Mouse (Mus musculus): ENCODE data around the gene Pkd1l3. TPM values are rescaled to one million over a fixed set of nuclear protein-coding genes. Genes with fewer than 3 reads are reported as not detected.

Pkd1l3 gene
- total RNA-seq (2022): 1 to 10 TPM in 3 of 4 experiments, under 1 TPM in 1; 0.48 to 1.6 (median 1.3) TPM

- no peak for DNase-seq (ENCODE audit: low spot score in 2 of 2)
These were observed at the start of gene Pkd1l3 for GRCm38 (mm10) chr8:109614243-109615210. Gene Pkd1l3, plus strand, starts transcription at chr8:109614517.

- no peak for DNase-seq (ENCODE audit: low spot score in 2 of 2)
These were observed 49.6 kb upstream of the Pkd1l3 start for GRCm38 (mm10) chr8:109564766-109565165.

- peak; percentile 98 to 99 for DNase-seq (ENCODE audit: low spot score in 2 of 2)
These were observed 48.6 kb upstream of the Pkd1l3 start, which contains the start of the genes Dhx38 and Txnl4b for GRCm38 (mm10) chr8:109565498-109566333. Gene Dhx38, minus strand, starts transcription at chr8:109565861. Gene Txnl4b, plus strand, starts transcription at chr8:109565892.

- no peak for DNase-seq (ENCODE audit: low spot score in 2 of 2)
These were observed 43.2 kb upstream of the Pkd1l3 start for GRCm38 (mm10) chr8:109571139-109571538.

- no peak for DNase-seq (ENCODE audit: low spot score in 2 of 2)
These were observed 38.0 kb upstream of the Pkd1l3 start for GRCm38 (mm10) chr8:109576311-109576710.

GRCm38 (mm10) chr8:109578900-109579301 lies 35.4 kb upstream of the Pkd1l3 start, which contains the start of gene Hp:
Gene Hp, minus strand, starts transcription at chr8:109579172.
- no peak for DNase-seq (ENCODE audit: low spot score in 2 of 2)

GRCm38 (mm10) chr8:109584293-109584692 lies 30.0 kb upstream of the Pkd1l3 start:
- no peak for DNase-seq (ENCODE audit: low spot score in 2 of 2)

- DNase-seq (ENCODE audit: low spot score in 2 of 2): no peak
These were observed 29.5 kb upstream of the Pkd1l3 start for GRCm38 (mm10) chr8:109584830-109585229.

- DNase-seq (ENCODE audit: low spot score in 2 of 2): no peak
These were observed 28.7 kb upstream of the Pkd1l3 start for GRCm38 (mm10) chr8:109585652-109586051.

GRCm38 (mm10) chr8:109586972-109587504 lies 27.3 kb upstream of the Pkd1l3 start:
- DNase-seq (ENCODE audit: low spot score in 2 of 2): no peak

- no peak for DNase-seq (ENCODE audit: low spot score in 2 of 2)
These were observed 23.4 kb upstream of the Pkd1l3 start for GRCm38 (mm10) chr8:109590901-109591300.

- no peak for DNase-seq (ENCODE audit: low spot score in 2 of 2)
These were observed 22.9 kb upstream of the Pkd1l3 start for GRCm38 (mm10) chr8:109591367-109591766.

- DNase-seq (ENCODE audit: low spot score in 2 of 2): no peak
These were observed 22.2 kb upstream of the Pkd1l3 start for GRCm38 (mm10) chr8:109592164-109592563.

GRCm38 (mm10) chr8:109593117-109593788 lies 21.1 kb upstream of the Pkd1l3 start:
- DNase-seq (ENCODE audit: low spot score in 2 of 2): no peak

- DNase-seq (ENCODE audit: low spot score in 2 of 2): no peak
These were observed 18.5 kb upstream of the Pkd1l3 start for GRCm38 (mm10) chr8:109595854-109596253.

- DNase-seq (ENCODE audit: low spot score in 2 of 2): no peak
These were observed 7.6 kb upstream of the Pkd1l3 start for GRCm38 (mm10) chr8:109606725-109607124.

- DNase-seq (ENCODE audit: low spot score in 2 of 2): no peak
These were observed 6.7 kb upstream of the Pkd1l3 start for GRCm38 (mm10) chr8:109607650-109608049.

- peak; percentile 88 to 98 for DNase-seq (ENCODE audit: low spot score in 2 of 2)
These were observed 5.8 kb upstream of the Pkd1l3 start, which contains the start of gene Dhodh for GRCm38 (mm10) chr8:109608271-109609152. Gene Dhodh, minus strand, starts transcription at chr8:109608673.

GRCm38 (mm10) chr8:109609153-109609502 lies 5.2 kb upstream of the Pkd1l3 start:
- no peak for DNase-seq (ENCODE audit: low spot score in 2 of 2)

GRCm38 (mm10) chr8:109615569-109615968 lies 1.3 kb downstream of the Pkd1l3 start:
- no peak for DNase-seq (ENCODE audit: low spot score in 2 of 2)
